Mouse (Mus musculus): ENCODE data around the gene Cacng2. TPM values are rescaled to one million over a fixed set of nuclear protein-coding genes. Genes with fewer than 3 reads are reported as not detected.

Cacng2 gene
- polyA plus RNA-seq, 1 experiment from 2014 or later = 0.10 TPM

DNA sequence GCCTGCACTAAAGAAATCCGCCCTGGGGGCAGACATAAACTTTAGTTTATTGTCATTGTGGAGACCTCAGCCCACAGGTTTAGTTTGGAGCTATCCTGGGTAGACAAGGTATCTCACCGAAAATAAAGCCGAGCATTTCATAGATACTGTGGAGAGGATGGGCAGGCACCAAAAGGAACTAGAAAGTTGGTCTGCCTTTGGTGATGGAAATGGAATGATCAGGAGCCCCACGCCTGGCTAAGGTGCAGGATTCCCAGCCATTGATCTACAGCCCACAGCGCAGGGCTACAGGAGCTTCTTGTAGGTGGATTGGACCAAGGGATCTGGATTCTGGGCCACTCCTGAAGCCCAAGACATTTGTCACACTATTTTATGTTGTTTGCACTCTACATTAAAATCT, 162.2 kb downstream of the Cacng2 start:
- no peak for ATAC-seq
- Histone ChIP-seq H3K4me3 (replicated peaks) (no peak overlapping the region), H3K4me2 (replicated peaks) (no peak overlapping the region), H3K9ac (no peak overlapping the region), H3K4me1 (replicated peaks) (peaks cover 14% of the 10 kb centered on the region), H3K9me3 (no peaks in the 10 kb centered on the region), H3K27me3 (replicated peaks) (peaks cover 13% of the 10 kb centered on the region), H3K36me3 (peaks cover 38% of the 10 kb centered on the region), H3K27ac (no peak overlapping the region)
- 40% methylated on average over 5 of the region's 5 CpGs for WGBS

DNA sequence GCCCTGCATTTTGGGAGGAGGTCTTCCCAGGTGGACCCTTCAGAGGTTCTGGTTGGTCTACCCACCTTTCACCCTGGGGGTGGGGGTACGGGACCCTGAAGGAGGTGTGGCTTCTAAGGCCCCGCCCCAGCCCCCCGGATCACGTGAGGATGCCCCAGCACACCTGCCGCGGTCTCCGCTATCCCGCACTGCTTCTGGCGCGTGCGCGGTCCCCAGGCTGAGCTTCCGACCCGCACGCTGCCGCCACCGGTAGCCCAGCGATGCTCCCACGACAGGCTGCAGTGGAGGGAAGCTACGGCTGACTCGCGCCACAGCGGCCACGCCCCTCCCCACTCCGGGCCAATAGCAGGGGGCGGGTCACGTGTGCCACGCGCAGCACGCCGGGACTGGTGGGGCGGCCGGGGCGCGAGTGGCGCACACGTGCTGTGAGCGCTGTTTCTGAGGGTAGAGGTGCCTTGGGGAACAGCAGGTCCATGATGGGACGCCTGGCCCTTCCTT, 163.4 kb downstream of the Cacng2 start, which contains the start of gene Foxred2:
Gene Foxred2 (minus strand): TSS at position 319 of the 498 bp plus-strand sequence.
- Histone ChIP-seq H3K4me3 (replicated peaks) (peak within 1 kb of the TSS; percentile 53), H3K4me1 (replicated peaks) (peaks cover 14% of the 10 kb centered on the region), H3K4me2 (replicated peaks) (peak within 1 kb of the TSS; percentile 94), H3K27ac (no peak within 1 kb of the TSS), H3K9ac (peak within 1 kb of the TSS; percentile 55), H3K9me3 (no peaks in the 10 kb centered on the region), H3K27me3 (replicated peaks) (peaks cover 13% of the 10 kb centered on the region), H3K36me3 (peaks cover 26% of the 10 kb centered on the region)
- under 1% methylated on average over 39 of the region's 39 CpGs for WGBS
- peak; percentile 92 for ATAC-seq

DNA sequence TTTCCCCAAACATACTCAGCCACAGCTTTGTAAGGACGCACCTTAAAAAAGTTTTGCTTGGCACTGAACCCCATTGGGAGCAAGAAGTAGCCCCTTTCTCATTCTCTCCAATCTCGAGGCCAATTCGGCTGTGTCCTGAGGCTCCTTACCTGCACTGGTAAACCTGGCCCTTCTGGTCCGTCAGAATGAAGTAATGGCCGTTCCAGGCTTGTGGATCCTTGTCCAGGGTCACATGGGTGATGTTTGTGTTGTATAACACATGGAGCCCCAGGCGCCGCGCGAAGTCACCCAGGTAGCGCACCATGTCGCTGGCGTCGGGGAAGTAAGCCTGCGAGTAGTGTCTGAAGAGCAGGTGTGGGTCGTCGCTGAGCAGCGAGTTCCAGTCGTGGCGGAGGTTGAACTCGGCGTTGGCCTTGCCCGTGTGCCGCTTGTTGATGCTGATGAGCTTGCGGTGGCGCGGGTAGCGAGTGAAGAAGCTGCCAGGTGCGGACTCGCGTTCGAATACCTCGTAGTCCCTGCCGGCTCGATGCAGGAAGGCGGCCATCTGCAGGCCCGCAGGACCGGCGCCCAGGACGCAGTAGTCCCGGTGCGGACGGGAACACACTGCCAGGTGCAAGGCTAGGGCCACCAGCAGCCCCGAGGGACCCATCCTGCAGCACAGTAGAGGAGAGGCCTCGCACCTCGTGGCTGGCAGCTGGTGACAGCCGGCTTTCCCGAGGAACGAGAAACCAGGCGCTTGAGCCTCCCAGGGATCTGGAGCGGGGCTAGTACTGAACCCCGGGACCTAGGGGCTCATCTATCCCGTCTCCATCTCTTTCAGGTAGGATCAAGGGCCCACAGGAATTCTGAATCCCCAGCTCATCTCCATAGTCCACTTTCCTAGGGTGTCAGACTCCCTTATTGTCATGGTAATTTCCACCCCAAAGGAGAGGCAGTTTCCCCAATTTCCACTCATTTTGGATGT, 164.1 kb downstream of the Cacng2 start:
- peak overlapping the region; percentile 94 for H3K4me2 ChIP-seq (replicated peaks)
- WGBS = 8% methylated on average over 52 of the region's 52 CpGs
- ATAC-seq = peak; percentile 39; the same call in 1 of the 2 replicates
- H3K9me3 ChIP-seq = no peaks in the 10 kb centered on the region
- peaks cover 14% of the 10 kb centered on the region for H3K4me1 ChIP-seq (replicated peaks)
- no peak overlapping the region for H3K27ac ChIP-seq
- peak overlapping the region; percentile 53 for H3K4me3 ChIP-seq (replicated peaks)
- H3K9ac ChIP-seq = peak overlapping the region; percentile 55
- H3K36me3 ChIP-seq = peaks cover 19% of the 10 kb centered on the region
- H3K27me3 ChIP-seq (replicated peaks) = peaks cover 13% of the 10 kb centered on the region

DNA sequence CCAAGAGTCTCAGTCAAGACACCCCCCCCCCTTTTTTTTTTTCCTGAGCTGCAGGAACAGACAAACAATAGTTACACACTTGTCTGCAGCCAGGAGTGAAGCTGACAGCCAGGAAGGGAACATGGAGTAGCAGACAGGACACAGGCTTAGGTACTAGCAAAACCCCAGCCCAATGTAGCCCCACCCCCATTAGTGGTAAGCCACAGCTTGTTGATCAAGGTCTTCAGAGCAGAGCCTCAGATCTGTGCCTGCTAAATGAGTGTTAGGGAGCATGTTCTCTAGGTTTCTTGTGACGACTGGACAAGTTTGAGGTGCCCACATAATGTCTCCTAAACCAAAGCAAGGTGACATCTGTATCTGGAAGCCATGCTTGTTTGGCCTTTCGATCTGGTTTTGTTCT, 165.5 kb downstream of the Cacng2 start:
- Histone ChIP-seq H3K9ac (no peak overlapping the region), H3K27ac (no peak overlapping the region), H3K27me3 (replicated peaks) (peaks cover 13% of the 10 kb centered on the region), H3K4me1 (replicated peaks) (peaks cover 14% of the 10 kb centered on the region), H3K4me3 (replicated peaks) (no peak overlapping the region), H3K4me2 (replicated peaks) (no peak overlapping the region), H3K36me3 (peaks cover 5% of the 10 kb centered on the region), H3K9me3 (no peaks in the 10 kb centered on the region)
- 89% methylated on average over 2 of the region's 2 CpGs for WGBS
- ATAC-seq = no peak

DNA sequence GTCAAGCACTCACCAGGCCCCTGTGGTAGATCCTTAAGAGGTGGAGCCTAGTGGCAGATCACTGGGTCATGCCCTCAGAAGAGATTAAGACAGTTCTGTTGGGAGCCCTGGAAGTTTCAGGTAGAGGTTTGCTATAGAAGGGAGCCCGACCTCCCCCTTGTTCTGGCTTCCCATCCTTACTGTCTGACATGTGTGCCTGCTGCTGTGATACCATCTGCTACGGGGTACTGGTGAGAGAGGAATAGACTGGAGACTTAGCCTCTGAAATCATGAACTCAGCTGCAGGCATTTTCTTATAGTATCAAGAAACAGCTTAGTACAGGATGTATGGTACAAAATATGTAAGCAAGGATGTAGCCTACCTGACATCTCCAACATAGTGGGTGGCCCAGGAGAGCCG, 166.9 kb downstream of the Cacng2 start:
- 91% methylated on average over 3 of the region's 3 CpGs for WGBS

DNA sequence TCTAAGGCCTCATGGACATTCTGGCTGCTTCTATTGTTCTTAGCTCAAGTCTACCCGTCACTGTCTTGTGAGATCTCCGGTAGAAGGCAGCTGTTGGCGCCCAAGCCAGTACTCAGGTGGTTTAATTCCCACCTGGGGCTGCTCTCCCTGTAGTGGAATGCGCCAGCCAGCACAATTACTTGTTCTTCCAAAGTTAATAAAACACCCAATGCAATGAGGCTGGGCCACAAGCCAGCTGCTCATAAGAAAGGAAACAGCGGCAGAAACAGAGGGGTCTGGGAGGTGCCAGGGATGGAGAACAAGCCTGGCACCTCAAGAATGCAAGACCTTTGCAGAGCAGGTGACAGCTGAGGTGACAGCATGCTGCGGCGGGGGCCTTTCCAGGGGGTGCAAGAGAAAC, 170.8 kb downstream of the Cacng2 start:
- Histone ChIP-seq H3K27me3 (replicated peaks) (no peaks in the 10 kb centered on the region), H3K9ac (no peak overlapping the region), H3K4me1 (replicated peaks) (no peaks in the 10 kb centered on the region), H3K4me2 (replicated peaks) (no peak overlapping the region), H3K4me3 (replicated peaks) (no peak overlapping the region), H3K27ac (no peak overlapping the region), H3K36me3 (no peaks in the 10 kb centered on the region), H3K9me3 (no peaks in the 10 kb centered on the region)
- ATAC-seq = no peak
- WGBS = 92% methylated on average over 7 of the region's 7 CpGs

More for the DNA sequence above, 166.9 kb downstream of the Cacng2 start:
- Histone ChIP-seq H3K9ac (no peak overlapping the region), H3K4me1 (replicated peaks) (peaks cover 14% of the 10 kb centered on the region), H3K9me3 (no peaks in the 10 kb centered on the region), H3K4me3 (replicated peaks) (no peak overlapping the region), H3K27me3 (replicated peaks) (peaks cover 13% of the 10 kb centered on the region), H3K27ac (no peak overlapping the region), H3K36me3 (no peaks in the 10 kb centered on the region), H3K4me2 (replicated peaks) (no peak overlapping the region)
- no peak for ATAC-seq

DNA sequence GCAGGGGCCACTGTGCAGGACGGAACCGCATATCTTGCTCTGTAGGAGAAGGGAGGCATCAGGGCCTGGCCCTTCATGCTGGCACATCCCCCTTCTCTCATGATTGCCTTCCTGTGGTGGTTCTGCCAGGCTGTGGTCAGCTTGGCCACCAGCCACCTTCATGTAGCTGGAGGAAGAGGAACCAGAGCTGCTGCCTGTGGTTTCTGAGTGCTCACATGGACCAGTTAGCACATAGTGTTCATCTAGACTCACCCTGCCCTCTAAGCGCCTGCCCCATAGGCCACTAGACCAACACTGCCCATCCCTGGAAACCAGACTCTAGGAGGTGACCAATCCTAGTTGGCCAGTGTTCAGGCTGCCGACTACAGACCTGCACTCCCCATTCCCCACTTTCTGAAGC, 174.1 kb downstream of the Cacng2 start:
- Histone ChIP-seq H3K4me2 (replicated peaks) (no peak overlapping the region), H3K9ac (no peak overlapping the region), H3K4me3 (replicated peaks) (no peak overlapping the region), H3K27ac (no peak overlapping the region), H3K36me3 (no peaks in the 10 kb centered on the region), H3K27me3 (replicated peaks) (no peaks in the 10 kb centered on the region), H3K9me3 (no peaks in the 10 kb centered on the region), H3K4me1 (replicated peaks) (no peaks in the 10 kb centered on the region)
- no peak for ATAC-seq
- WGBS = 84% methylated on average over 4 of the region's 4 CpGs

Other genes starting within 250 kb of the Cacng2 start
- gene Txn2, start 191.0 kb downstream of the Cacng2 start, polyA plus RNA-seq (2015; fragmentation: Nextera tagmentation; extraction: Ambion mirVana) = 314 and 350 TPM in 2 replicates
- gene Foxred2, start 163.3 kb downstream of the Cacng2 start, polyA plus RNA-seq (2015; fragmentation: Nextera tagmentation; extraction: Ambion mirVana) = 2.5 and 2.6 TPM in 2 replicates
- gene Eif3d, start 149.2 kb downstream of the Cacng2 start, polyA plus RNA-seq (2015; fragmentation: Nextera tagmentation; extraction: Ambion mirVana) = 187 and 189 TPM in 2 replicates
- gene Ift27, start 54.1 kb upstream of the Cacng2 start, polyA plus RNA-seq (2015; fragmentation: Nextera tagmentation; extraction: Ambion mirVana) = 60.5 and 62.9 TPM in 2 replicates
- gene Pvalb, start 86.4 kb upstream of the Cacng2 start, polyA plus RNA-seq (2015; fragmentation: Nextera tagmentation; extraction: Ambion mirVana) = not detected in 2 replicates
- 5.1 and 5.6 TPM in 2 replicates for gene Ncf4, start 124.8 kb upstream of the Cacng2 start, polyA plus RNA-seq (2015; fragmentation: Nextera tagmentation; extraction: Ambion mirVana)
- 0.38 and 0.48 TPM in 2 replicates for gene Csf2rb2, start 185.7 kb upstream of the Cacng2 start, polyA plus RNA-seq (2015; fragmentation: Nextera tagmentation; extraction: Ambion mirVana)
- gene Csf2rb, start 205.7 kb upstream of the Cacng2 start, polyA plus RNA-seq (2015; fragmentation: Nextera tagmentation; extraction: Ambion mirVana) = 1.4 and 2.0 TPM in 2 replicates